ENCODE assay signal across 14 mouse cellular contexts in the genomic region with DNA sequence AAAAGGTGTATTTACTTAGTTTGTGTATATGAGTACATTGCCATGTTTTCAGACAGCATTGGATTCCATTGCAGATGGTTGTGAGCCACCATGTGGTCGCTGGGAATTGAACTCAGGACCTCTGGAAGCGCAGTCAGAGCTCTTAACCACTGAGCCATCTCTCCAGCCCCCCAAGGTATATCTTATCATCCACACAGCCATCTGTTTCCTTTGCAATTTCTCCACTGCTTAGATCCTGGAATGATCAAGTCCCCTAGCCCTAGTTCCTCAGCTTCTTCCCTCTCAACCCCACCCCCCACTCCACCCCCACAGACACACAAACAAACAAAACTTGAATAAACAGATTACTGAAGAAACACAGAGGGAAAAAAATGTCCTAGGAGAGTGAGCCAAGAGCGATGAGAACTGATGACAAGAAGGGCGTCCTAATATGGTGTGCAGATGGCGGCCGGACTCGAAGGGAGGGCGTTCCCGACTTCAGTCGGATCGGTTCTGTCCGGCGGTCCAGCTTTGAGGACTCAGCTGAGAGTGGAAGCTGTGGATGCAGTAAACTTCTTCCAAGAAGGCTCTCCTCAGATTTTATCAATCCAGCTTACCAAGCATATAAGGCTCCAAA.
DNase-seq lines count a peak whose midpoint lies in the region; ATAC-seq and TF ChIP-seq lines count a peak whose summit lies in the region.
"Had no signal": no experiment of that assay in that cellular context is flagged by ENCODE, and none has a peak within 500 bp of the region (broad histone marks: within the 10 kb centered on the region; RNA-seq: fewer than 3 reads in every experiment).

No protein-coding gene starts in this region.

- no peak overlapping the region for H3K4me2 ChIP-seq in intestine, postnatal 0 days (replicated peaks; ENCODE audit: low read depth)
- H3K4me2 ChIP-seq in forebrain, embryonic 16.5 days (ENCODE audit: low read length): no peak overlapping the region
- H3K4me2 ChIP-seq: hindbrain, embryonic 15.5 days had no signal

- TF ChIP-seq EP300 in MEL (IDR thresholded peaks at IDR 0.05; ENCODE audit: low read depth in 1 of 2, low read length in 2 of 2): 0 out of 4 replicates have a peak, but pooled peaks of 1 of the 2 experiments have one; percentile 16

- peak; percentile 63 for DNase-seq in gastrocnemius, adult 2 months
- no peak for DNase-seq in gastrocnemius, postnatal 10 days
- peak; percentile 27 for DNase-seq in MEL (ENCODE audit: low read depth, low spot score)
- DNase-seq in skeletal muscle tissue, adult 2 months (ENCODE audit: low read depth, low spot score): peak; percentile 52
- DNase-seq in adrenal gland, adult 18-20 months (ENCODE audit: low spot score in 2 of 2): no peak
- no peak for DNase-seq in thymus, postnatal 10 days (ENCODE audit: low spot score in 2 of 2)
- DNase-seq: cerebellum, adult 11 months; embryo, embryonic 11 days; right cerebral cortex, postnatal 4 days had no signal

- TF ChIP-seq CTCF in gastrocnemius, adult 2 months (IDR thresholded peaks at IDR 0.05): no peak
- TF ChIP-seq CTCF in MEL (IDR thresholded peaks at IDR 0.05 in 2 of 3, conservative IDR thresholded peaks at IDR 0.05 in 1 of 3; ENCODE audit: control insufficient read depth in 1 of 3, insufficient read depth in 1 of 3, low read depth in 2 of 3, low read length in 3 of 3, poor library complexity in 1 of 3, severe bottlenecking in 1 of 3): no peak
- no peak for TF ChIP-seq CTCF in intestine, postnatal 0 days (IDR thresholded peaks at IDR 0.05; ENCODE audit: low read depth)

- no peak overlapping the region for H3K4me3 ChIP-seq in gastrocnemius, adult 2 months
- no peak overlapping the region for H3K4me3 ChIP-seq in MEL (ENCODE audit: control insufficient read depth in 1 of 2, insufficient read depth in 1 of 2, low read depth in 2 of 2, low read length in 2 of 2)
- H3K4me3 ChIP-seq in intestine, postnatal 0 days (ENCODE audit: low read depth, low read length): no peak overlapping the region
- no peak overlapping the region for H3K4me3 ChIP-seq in forebrain, embryonic 16.5 days (replicated peaks; ENCODE audit: low read length)
- H3K4me3 ChIP-seq: hindbrain, embryonic 15.5 days; layer of hippocampus, adult 2 months had no signal

- TF ChIP-seq RAD21 in MEL (IDR thresholded peaks at IDR 0.05; ENCODE audit: low read depth, low read length): no peak

- H3K27ac ChIP-seq in gastrocnemius, adult 2 months: peak overlapping the region; percentile 63
- no peak overlapping the region for H3K27ac ChIP-seq in MEL (ENCODE audit: control insufficient read depth, low read depth, low read length)
- no peak overlapping the region for H3K27ac ChIP-seq in intestine, postnatal 0 days (ENCODE audit: low read depth, low read length)
- no peak overlapping the region for H3K27ac ChIP-seq in forebrain, embryonic 16.5 days (ENCODE audit: low read length)
- H3K27ac ChIP-seq: hindbrain, embryonic 15.5 days had no signal

- H3K4me1 ChIP-seq in MEL (ENCODE audit: control insufficient read depth in 1 of 2, insufficient read depth in 2 of 2, low read length in 2 of 2): peaks cover 7 to 14% of the 10 kb centered on the region in 2 experiments
- H3K4me1 ChIP-seq in intestine, postnatal 0 days (replicated peaks; ENCODE audit: control insufficient read depth, insufficient read depth, low read length): 0 out of 2 replicates have a peak, but pooled peaks cover 2% of the 10 kb centered on the region
- H3K4me1 ChIP-seq in forebrain, embryonic 16.5 days (replicated peaks; ENCODE audit: control insufficient read depth, insufficient read depth, low read length): 0 out of 2 replicates have a peak, but pooled peaks cover 2% of the 10 kb centered on the region

- H3K79me2 ChIP-seq in MEL (ENCODE audit: control insufficient read depth, insufficient read depth, low read length, poor library complexity): no peaks in the 10 kb centered on the region

- peaks cover 3 to 16% of the 10 kb centered on the region in 2 experiments; a peak in 3 of 4 replicates for H3K36me3 ChIP-seq in MEL (ENCODE audit: control insufficient read depth in 1 of 2, insufficient read depth in 2 of 2, low read length in 2 of 2)
- H3K36me3 ChIP-seq in intestine, postnatal 0 days (ENCODE audit: control insufficient read depth, insufficient read depth): no peaks in the 10 kb centered on the region; the same call in 1 of the 2 replicates
- H3K36me3 ChIP-seq in forebrain, embryonic 16.5 days (ENCODE audit: control insufficient read depth, insufficient read depth): no peaks in the 10 kb centered on the region
- H3K36me3 ChIP-seq: hindbrain, embryonic 15.5 days had no signal

- H3K9ac ChIP-seq in MEL (ENCODE audit: control insufficient read depth, low read depth, low read length, poor library complexity, severe bottlenecking): no peak overlapping the region
- H3K9ac ChIP-seq in intestine, postnatal 0 days (ENCODE audit: low read depth, low read length): no peak overlapping the region
- H3K9ac ChIP-seq in forebrain, embryonic 16.5 days (replicated peaks; ENCODE audit: low read depth, low read length): no peak overlapping the region
- H3K9ac ChIP-seq: hindbrain, embryonic 15.5 days had no signal

- H3K9me3 ChIP-seq in MEL (replicated peaks; ENCODE audit: insufficient read depth, low read length): no peaks in the 10 kb centered on the region
- H3K9me3 ChIP-seq in intestine, postnatal 0 days (ENCODE audit: control insufficient read depth): no peaks in the 10 kb centered on the region
- H3K9me3 ChIP-seq in forebrain, embryonic 16.5 days (ENCODE audit: control insufficient read depth, low read length): no peaks in the 10 kb centered on the region
- H3K9me3 ChIP-seq: G1E; hindbrain, embryonic 15.5 days had no signal

- TF ChIP-seq POLR2A in MEL (IDR thresholded peaks at IDR 0.05; ENCODE audit: control insufficient read depth in 1 of 2, insufficient read depth in 1 of 2, low read depth in 1 of 2, low read length in 2 of 2, poor library complexity in 1 of 2): no peak

- peak; percentile 16; the same call in 1 of the 2 replicates for ATAC-seq in intestine, postnatal 0 days
- ATAC-seq in forebrain, embryonic 16.5 days: no peak

- no peaks in the 10 kb centered on the region for H3K27me3 ChIP-seq in MEL (ENCODE audit: control insufficient read depth in 1 of 2, insufficient read depth in 2 of 2, low read length in 2 of 2)
- no peaks in the 10 kb centered on the region for H3K27me3 ChIP-seq in intestine, postnatal 0 days (replicated peaks; ENCODE audit: control insufficient read depth, insufficient read depth, low read length)
- H3K27me3 ChIP-seq in forebrain, embryonic 16.5 days (replicated peaks; ENCODE audit: control insufficient read depth, insufficient read depth, low read length): no peaks in the 10 kb centered on the region
- H3K27me3 ChIP-seq: hindbrain, embryonic 15.5 days had no signal

- intact Hi-C loops in gastrocnemius, adult 2 months (cut with DNase I): no loop called here

- WGBS in intestine, postnatal 0 days: 85% methylated on average over 13 of the region's 13 CpGs
- 96% methylated on average over 13 of the region's 13 CpGs for WGBS in forebrain, embryonic 16.5 days

TF ChIP-seq in MEL, 35 proteins besides CTCF, POLR2A, EP300 and RAD21:
- peak; percentile 7; the same call in 1 of the 2 replicates for TF ChIP-seq TAL1 (IDR thresholded peaks at IDR 0.05; ENCODE audit: low read length)
- TF ChIP-seq MYB (IDR thresholded peaks at IDR 0.05; ENCODE audit: low read depth, low read length): no peak
- no peak for TF ChIP-seq E2F4 (IDR thresholded peaks at IDR 0.05; ENCODE audit: borderline replicate concordance, low read depth, low read length)
- TF ChIP-seq TBP (IDR thresholded peaks at IDR 0.05; ENCODE audit: low read depth, low read length): peak; percentile 94
- TF ChIP-seq ZC3H11A (IDR thresholded peaks at IDR 0.05; ENCODE audit: low read depth, low read length): no peak
- no peak for TF ChIP-seq MEF2A (IDR thresholded peaks at IDR 0.05; ENCODE audit: extremely low read depth, insufficient replicate concordance, low read depth, low read length, poor library complexity, severe bottlenecking)
- TF ChIP-seq ZNF384 (IDR thresholded peaks at IDR 0.05; ENCODE audit: low read depth, low read length): no peak
- no peak for TF ChIP-seq KAT2A (conservative IDR thresholded peaks at IDR 0.05; ENCODE audit: low read depth, low read length)
- TF ChIP-seq NRF1 (IDR thresholded peaks at IDR 0.05; ENCODE audit: insufficient read depth, low read depth, low read length, poor library complexity, severe bottlenecking): no peak

Comparison
In these comparisons a context has a peak if more than half of its experiments do, and no peak if none do; other contexts are left out.
1. DNase-seq: peak in gastrocnemius, adult 2 months (single experiment), MEL (single experiment) and skeletal muscle tissue, adult 2 months (single experiment); none in gastrocnemius, postnatal 10 days (single experiment), adrenal gland, adult 18-20 months (0 of 2) and thymus, postnatal 10 days (0 of 2).